Mouse (Mus musculus) mouse embryonic stem cell (cell line): ENCODE measurements around the gene Anapc16.

Experiments used
- in situ Hi-C, 2 experiments: fragments of 300-500 bp; cut with MboI; formaldehyde crosslinking; loops; 1 replicate in 1 of 2; 3 replicates in 1 of 2; pipeline ENCODE4 v1.14.3; 2019 to 2020; ENCODE audit warnings: low sequenced_read_pairs in 2 of 2, low pct_unique_long_range_greater_than_20kb in 1 of 2, mixed read lengths in 1 of 2; ENCODE audit not compliant: unreplicated experiment in 1 of 2

Gene Anapc16

GRCm38 (mm10) chr10:59939081-59939480, 63.9 kb downstream of the Anapc16 start:
- in situ Hi-C loops = loop anchor here in 1 of 2 experiments (25.0 kb wide), 1 partner anchor 298 kb away; no protein-coding TSS in a partner anchor

GRCm38 (mm10) chr10:59938662-59939061, 64.3 kb downstream of the Anapc16 start:
- in situ Hi-C loops = loop anchor here in 1 of 2 experiments (25.0 kb wide), 1 partner anchor 299 kb away; no protein-coding TSS in a partner anchor
